Mouse (Mus musculus) thymus, adult 2 months (tissue): ENCODE results near the gene Pknox2. TPM values are rescaled to one million over a fixed set of nuclear protein-coding genes. Genes with fewer than 3 reads are reported as not detected.

ENCODE experiments used
- DNase-seq: peaks from one replicate; pipeline ENCODE4 v3.0.0; 2021
- H3K27ac ChIP-seq: fragments of 200-500 bp; 2 replicates; pipeline ENCODE4 v1.5.1; 2012; ENCODE audit warnings: low read length, control low read depth; ENCODE audit not compliant: control insufficient read depth, insufficient read depth
- H3K27me3 ChIP-seq: fragments of 200-500 bp; 2 replicates; pipeline ENCODE4 v1.6.1; 2012; ENCODE audit warnings: mild to moderate bottlenecking, low read length, moderate library complexity, mixed read lengths; ENCODE audit not compliant: control insufficient read depth, insufficient read depth
- H3K36me3 ChIP-seq: fragments of 200-500 bp; 2 replicates; pipeline ENCODE4 v1.6.1; 2012; ENCODE audit warnings: mild to moderate bottlenecking, low read length, moderate library complexity; ENCODE audit not compliant: control insufficient read depth, insufficient read depth
- H3K4me1 ChIP-seq: fragments of 200-500 bp; replicated peaks from 2 replicates; pipeline ENCODE4 v1.6.1; 2012; ENCODE audit warnings: low read length; ENCODE audit not compliant: control insufficient read depth, insufficient read depth
- H3K4me3 ChIP-seq: fragments of 200-500 bp; 2 replicates; pipeline ENCODE4 v1.5.1; 2012; ENCODE audit warnings: mild to moderate bottlenecking, low read length, control low read depth, moderate library complexity; ENCODE audit not compliant: control insufficient read depth, insufficient read depth
- CTCF ChIP-seq: fragments of 200-500 bp; IDR thresholded peaks from 2 replicates; pipeline ENCODE4 v1.5.1; 2012; ENCODE audit warnings: mild to moderate bottlenecking, control low read depth, low read length, moderate library complexity, borderline replicate concordance; ENCODE audit not compliant: control insufficient read depth, poor library complexity, insufficient read depth; ENCODE audit errors: extremely low read depth
- POLR2A ChIP-seq: fragments of 200-500 bp; IDR thresholded peaks from 2 replicates; pipeline ENCODE4 v1.6.1; 2012; ENCODE audit warnings: mild to moderate bottlenecking, low read length, control low read depth, moderate library complexity; ENCODE audit not compliant: control insufficient read depth, poor library complexity, insufficient read depth; ENCODE audit errors: extremely low read depth
- WGBS: fragments of 180-500 bp; shearing (Covaris S2); methylation state at CpG from one replicate; pipeline ENCODE4 v1.1.7; 2018; 5-methylcytosine and 5-hydroxymethylcytosine counted together
- polyA plus RNA-seq: library from polyadenylated mRNA; depleted of rRNA; stranded (reverse); fragments of >200 nt; gene quantifications from 2 replicates; pipeline ENCODE4 v1.2.3, GENCODE M21; 2012

Pknox2 gene
- polyA plus RNA-seq, 1 experiment = 3.2 TPM

GRCm38 (mm10) chr9:36964230-36964629 is 183.0 kb downstream of the Pknox2 start:
- H3K4me1 ChIP-seq = no peaks in the 10 kb centered on the region
- H3K27ac ChIP-seq = no peak overlapping the region
- no peak for DNase-seq
- no peaks in the 10 kb centered on the region for H3K27me3 ChIP-seq
- 68% methylated on average over 5 of the region's 5 CpGs for WGBS
- no peaks in the 10 kb centered on the region for H3K36me3 ChIP-seq
- no peak for TF ChIP-seq CTCF
- no peak for TF ChIP-seq POLR2A
- no peak overlapping the region for H3K4me3 ChIP-seq

- H3K36me3 ChIP-seq = no peaks in the 10 kb centered on the region
- DNase-seq = no peak
- WGBS = 77% methylated on average over 3 of the region's 3 CpGs
- no peaks in the 10 kb centered on the region for H3K27me3 ChIP-seq
- TF ChIP-seq POLR2A = no peak
- TF ChIP-seq CTCF = no peak
- H3K27ac ChIP-seq = no peak overlapping the region
- no peak overlapping the region for H3K4me3 ChIP-seq
- no peaks in the 10 kb centered on the region for H3K4me1 ChIP-seq
Observed at GRCm38 (mm10) chr9:36963512-36963911, 183.7 kb downstream of the Pknox2 start.

- Histone ChIP-seq H3K27ac (no peak overlapping the region), H3K4me3 (no peak overlapping the region), H3K27me3 (no peaks in the 10 kb centered on the region), H3K4me1 (no peaks in the 10 kb centered on the region), H3K36me3 (no peaks in the 10 kb centered on the region)
- 62% methylated on average over 1 of the region's 1 CpGs for WGBS
- no peak for TF ChIP-seq POLR2A
- TF ChIP-seq CTCF = no peak
- no peak for DNase-seq
Observed at GRCm38 (mm10) chr9:36961874-36962273, 185.3 kb downstream of the Pknox2 start.

DNA sequence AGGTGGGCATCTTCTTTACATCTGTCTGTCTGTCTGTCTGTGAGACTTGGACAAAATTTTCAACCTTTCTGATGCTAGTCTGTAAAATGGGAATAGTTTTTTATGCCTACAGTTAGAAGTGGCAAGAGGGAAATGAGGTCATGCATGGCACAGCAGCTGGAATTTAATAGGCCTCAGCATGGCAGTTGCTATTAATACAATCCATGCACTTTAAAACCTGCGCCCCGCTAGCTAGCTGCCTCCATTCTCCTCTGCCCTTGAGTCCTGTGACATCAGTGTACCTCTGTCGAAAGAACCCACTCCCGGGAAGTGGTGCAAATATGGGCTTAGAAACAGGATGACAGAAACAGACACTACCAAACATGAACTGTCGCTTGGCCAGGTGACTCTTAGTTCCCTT is 186.1 kb downstream of the Pknox2 start:
- DNase-seq = no peak
- Histone ChIP-seq H3K27ac (no peak overlapping the region), H3K4me1 (no peaks in the 10 kb centered on the region), H3K36me3 (no peaks in the 10 kb centered on the region), H3K4me3 (no peak overlapping the region), H3K27me3 (no peaks in the 10 kb centered on the region)
- WGBS = 92% methylated on average over 5 of the region's 5 CpGs
- TF ChIP-seq CTCF = no peak
- no peak for TF ChIP-seq POLR2A

- Histone ChIP-seq H3K27me3 (no peaks in the 10 kb centered on the region), H3K4me1 (no peaks in the 10 kb centered on the region), H3K36me3 (no peaks in the 10 kb centered on the region), H3K4me3 (no peak overlapping the region), H3K27ac (no peak overlapping the region)
- WGBS = 78% methylated on average over 2 of the region's 2 CpGs
- no peak for DNase-seq
- TF ChIP-seq CTCF (no peak), POLR2A (no peak)
Observed at GRCm38 (mm10) chr9:36951133-36951484, 196.1 kb downstream of the Pknox2 start.

- H3K27me3 ChIP-seq = no peaks in the 10 kb centered on the region
- no peak for DNase-seq
- TF ChIP-seq CTCF (no peak), POLR2A (no peak)
- no peak overlapping the region for H3K27ac ChIP-seq
- no peaks in the 10 kb centered on the region for H3K36me3 ChIP-seq
- 50% methylated on average over 14 of the region's 14 CpGs for WGBS
- H3K4me1 ChIP-seq = no peaks in the 10 kb centered on the region
- no peak overlapping the region for H3K4me3 ChIP-seq
Observed at GRCm38 (mm10) chr9:36950271-36951132, 196.7 kb downstream of the Pknox2 start.

DNA sequence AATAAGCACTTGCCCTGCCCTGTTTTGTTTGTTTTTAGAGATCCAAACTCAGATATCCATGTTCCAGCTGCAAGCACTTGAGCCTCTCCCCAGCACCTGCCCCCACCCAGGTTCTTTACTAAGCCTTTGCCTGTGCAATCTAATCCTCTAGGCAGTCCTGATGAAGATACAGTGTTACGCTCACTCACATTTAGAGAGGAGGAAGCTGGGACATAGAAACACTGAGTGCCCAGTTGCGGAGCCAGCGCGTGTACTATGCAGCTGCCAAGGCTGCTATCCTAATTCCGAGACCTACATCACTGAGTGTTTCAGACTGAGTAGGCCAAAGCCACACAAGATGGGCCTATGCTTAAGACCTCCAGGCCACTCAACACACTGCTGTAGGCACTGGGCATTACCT is 199.0 kb downstream of the Pknox2 start:
- Histone ChIP-seq H3K27me3 (no peaks in the 10 kb centered on the region), H3K4me3 (no peak overlapping the region), H3K4me1 (no peaks in the 10 kb centered on the region), H3K27ac (no peak overlapping the region), H3K36me3 (no peaks in the 10 kb centered on the region)
- TF ChIP-seq CTCF = no peak
- TF ChIP-seq POLR2A = no peak
- DNase-seq = no peak
- 96% methylated on average over 5 of the region's 5 CpGs for WGBS
